Mouse (Mus musculus) bone marrow macrophage, adult 2 months (primary cell): Measurements from ENCODE around the gene Paqr5. TPM values are rescaled to one million over a fixed set of nuclear protein-coding genes. Genes with fewer than 3 reads are reported as not detected.

Source experiments
- H3K27ac ChIP-seq: 2 replicates; pipeline ENCODE4 v1.5.1; 2012; ENCODE audit warnings: low read depth, low read length; ENCODE audit not compliant: insufficient read depth
- H3K4me1 ChIP-seq: 2 replicates; pipeline ENCODE4 v1.6.1; 2012; ENCODE audit warnings: low read length; ENCODE audit not compliant: control insufficient read depth, insufficient read depth
- H3K4me3 ChIP-seq: 2 replicates; pipeline ENCODE4 v1.5.1; 2012; ENCODE audit warnings: mild to moderate bottlenecking, low read length, moderate library complexity; ENCODE audit not compliant: insufficient read depth
- CTCF ChIP-seq: IDR thresholded peaks from 2 replicates; pipeline ENCODE4 v1.5.1; 2012; ENCODE audit warnings: low read depth, mild to moderate bottlenecking, low read length, moderate library complexity
- POLR2A ChIP-seq: IDR thresholded peaks from 2 replicates; pipeline ENCODE4 v1.6.1; 2012; ENCODE audit warnings: mild to moderate bottlenecking, low read depth, low read length, borderline replicate concordance
- polyA plus RNA-seq: library from polyadenylated mRNA; stranded (reverse); fragments of >200 nt; gene quantifications from 2 replicates; pipeline ENCODE4 v1.2.4, GENCODE M21; 2012; ENCODE audit not compliant: missing spikeins, insufficient read depth, insufficient read length

Gene Paqr5
- polyA plus RNA-seq, 1 experiment, result 0.36 TPM

DNA sequence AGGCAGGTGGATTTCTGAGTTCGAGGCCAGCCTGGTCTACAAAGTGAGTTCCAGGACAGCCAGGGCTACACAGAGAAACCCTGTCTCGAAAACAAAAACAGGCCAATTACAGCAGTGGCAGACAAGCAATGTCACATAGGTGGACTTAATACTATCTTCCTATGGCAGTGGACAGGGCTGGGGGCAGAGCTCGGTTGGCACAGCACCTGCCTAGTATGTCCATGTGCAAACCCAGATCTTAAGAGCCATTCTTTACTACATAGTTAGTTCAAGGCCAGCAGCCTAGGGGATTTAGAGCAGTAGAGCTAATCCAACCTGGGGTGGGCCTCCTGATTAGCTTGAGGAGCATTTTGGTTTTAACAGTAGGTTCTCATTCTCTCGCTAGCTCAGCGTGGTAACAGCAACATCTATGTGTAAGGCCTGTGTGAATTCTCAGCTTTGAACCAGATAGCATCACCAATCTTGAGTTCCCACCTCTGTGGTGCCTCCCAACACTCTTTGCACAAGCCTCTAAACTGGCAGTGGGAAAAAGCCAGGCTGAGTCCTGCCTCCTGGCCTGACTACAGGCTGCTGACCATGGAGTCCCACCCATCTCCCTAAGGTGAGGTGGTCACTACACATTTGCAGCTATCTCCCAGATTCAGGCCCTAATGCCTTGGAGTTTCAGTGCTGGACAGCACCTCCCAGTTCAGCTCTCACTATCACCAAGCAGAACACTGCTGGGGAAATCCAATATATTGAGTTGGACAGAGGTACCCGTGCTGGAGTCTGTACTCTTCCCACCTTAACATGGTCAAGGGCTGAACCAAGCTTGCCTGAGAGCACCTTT is 115.1 kb downstream of the Paqr5 start:
- peaks cover 7% of the 10 kb centered on the region for H3K4me1 ChIP-seq
- TF ChIP-seq POLR2A (no peak), CTCF (no peak)
- no peak overlapping the region for H3K4me3 ChIP-seq
- H3K27ac ChIP-seq, result no peak overlapping the region

DNA sequence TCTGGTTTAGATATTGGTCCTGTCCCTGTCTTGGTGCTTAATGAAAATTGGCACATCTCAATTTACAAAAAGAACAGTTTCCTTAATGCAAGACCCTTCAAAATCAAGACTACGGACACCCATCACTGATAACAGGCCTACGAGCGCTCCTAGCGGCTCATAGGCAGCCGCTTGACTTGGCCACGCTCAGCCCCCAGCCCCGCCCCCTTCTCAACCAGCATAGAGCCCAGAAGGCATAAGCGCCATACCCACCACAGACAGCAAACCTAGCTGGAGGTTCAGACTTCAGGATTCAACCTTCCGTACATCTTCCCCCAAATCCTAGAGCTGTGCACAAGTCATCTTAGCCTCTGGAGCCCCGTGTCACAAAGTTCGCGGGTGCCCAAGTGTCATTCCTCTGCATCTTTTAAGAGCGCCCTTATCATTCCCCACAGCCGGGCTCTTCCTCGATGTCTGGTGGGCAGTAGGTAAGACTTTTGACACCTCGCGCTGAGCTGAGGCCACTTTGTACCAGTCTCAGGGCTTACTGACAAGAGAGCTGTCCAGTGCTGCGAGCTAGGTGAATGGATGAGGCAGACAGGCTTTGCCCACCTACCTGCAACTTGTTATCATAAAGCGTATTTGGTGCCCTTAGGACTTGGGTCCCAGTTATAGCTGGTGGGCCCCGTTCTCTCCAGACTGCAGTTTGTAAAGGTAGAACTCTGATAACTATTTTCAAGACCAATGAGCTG is 116.0 kb downstream of the Paqr5 start:
- Histone ChIP-seq H3K27ac (no peak overlapping the region), H3K4me1 (peaks cover 7% of the 10 kb centered on the region), H3K4me3 (no peak overlapping the region)
- TF ChIP-seq POLR2A, result no peak
- TF ChIP-seq CTCF, result no peak

DNA sequence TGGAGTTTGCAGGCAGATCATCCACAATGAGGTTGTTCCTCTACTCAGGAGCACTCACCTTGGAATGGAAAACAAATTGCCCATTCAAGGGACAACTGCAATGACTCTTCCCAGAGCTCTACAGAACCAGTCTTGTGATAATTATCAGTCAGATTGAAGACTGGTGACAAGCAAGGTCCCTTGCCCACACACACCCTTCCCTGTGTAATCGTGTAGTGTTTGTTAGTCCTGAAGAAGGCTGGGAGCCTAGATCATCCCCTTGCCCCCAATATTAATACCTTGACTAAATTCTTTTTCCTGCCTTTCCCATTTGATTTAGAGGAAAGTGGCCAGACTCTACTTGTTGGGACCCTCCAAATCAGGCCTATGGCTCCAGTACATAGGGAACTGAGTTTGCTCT is 117.0 kb downstream of the Paqr5 start:
- no peak overlapping the region for H3K4me3 ChIP-seq
- TF ChIP-seq CTCF (no peak), POLR2A (no peak)
- no peak overlapping the region for H3K27ac ChIP-seq
- peaks cover 5% of the 10 kb centered on the region for H3K4me1 ChIP-seq

DNA sequence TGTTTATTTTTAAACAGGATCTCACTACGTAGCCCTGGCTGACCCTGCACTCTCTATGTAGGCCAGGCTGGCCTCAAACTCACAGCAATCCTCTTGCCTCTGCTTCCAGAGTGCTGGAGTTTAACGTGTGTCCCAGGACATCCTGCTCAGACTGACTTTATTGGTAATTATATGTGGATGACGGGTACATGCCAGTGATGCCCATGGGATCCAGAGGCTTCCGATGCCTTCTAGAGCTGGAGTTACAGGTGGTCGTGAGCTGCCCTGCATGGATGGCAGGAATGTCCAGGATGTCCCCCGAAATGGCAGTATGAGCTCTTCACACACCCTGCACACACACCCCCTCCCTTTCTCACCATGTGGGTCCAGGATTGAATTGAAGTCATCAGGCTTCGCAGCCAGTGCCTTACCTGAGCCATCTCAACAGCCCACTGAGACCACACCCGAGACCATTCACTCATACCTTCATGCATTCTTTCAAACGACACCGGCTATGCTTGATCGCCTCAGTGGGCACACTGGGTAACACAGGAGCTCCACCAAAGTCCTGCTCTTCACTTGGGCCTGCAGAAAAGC is 117.7 kb downstream of the Paqr5 start:
- Histone ChIP-seq H3K4me3 (no peak overlapping the region), H3K4me1 (peaks cover 5% of the 10 kb centered on the region), H3K27ac (no peak overlapping the region)
- no peak for TF ChIP-seq CTCF
- no peak for TF ChIP-seq POLR2A

DNA sequence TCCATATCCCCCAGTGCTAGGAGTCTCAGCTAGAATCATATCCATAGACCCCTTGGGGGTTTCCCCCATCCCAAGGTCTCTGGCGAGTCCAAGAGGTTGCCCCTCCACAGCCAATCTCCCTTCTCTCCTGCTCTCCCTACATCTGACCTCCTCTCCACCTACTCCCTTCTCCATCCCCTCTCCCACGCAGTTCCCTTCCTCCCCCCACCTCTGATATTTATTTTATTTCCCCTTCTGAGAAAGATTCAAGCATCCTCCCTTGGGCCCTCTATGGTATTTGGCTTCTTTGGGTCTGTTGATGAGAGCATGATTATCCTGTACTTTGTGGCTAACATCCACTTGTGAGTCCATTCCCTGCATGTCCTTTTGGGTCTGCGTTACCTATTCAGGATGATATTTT is 118.3 kb downstream of the Paqr5 start:
- Histone ChIP-seq H3K4me1 (peaks cover 5% of the 10 kb centered on the region), H3K27ac (no peak overlapping the region), H3K4me3 (no peak overlapping the region)
- TF ChIP-seq CTCF (no peak), POLR2A (no peak)

DNA sequence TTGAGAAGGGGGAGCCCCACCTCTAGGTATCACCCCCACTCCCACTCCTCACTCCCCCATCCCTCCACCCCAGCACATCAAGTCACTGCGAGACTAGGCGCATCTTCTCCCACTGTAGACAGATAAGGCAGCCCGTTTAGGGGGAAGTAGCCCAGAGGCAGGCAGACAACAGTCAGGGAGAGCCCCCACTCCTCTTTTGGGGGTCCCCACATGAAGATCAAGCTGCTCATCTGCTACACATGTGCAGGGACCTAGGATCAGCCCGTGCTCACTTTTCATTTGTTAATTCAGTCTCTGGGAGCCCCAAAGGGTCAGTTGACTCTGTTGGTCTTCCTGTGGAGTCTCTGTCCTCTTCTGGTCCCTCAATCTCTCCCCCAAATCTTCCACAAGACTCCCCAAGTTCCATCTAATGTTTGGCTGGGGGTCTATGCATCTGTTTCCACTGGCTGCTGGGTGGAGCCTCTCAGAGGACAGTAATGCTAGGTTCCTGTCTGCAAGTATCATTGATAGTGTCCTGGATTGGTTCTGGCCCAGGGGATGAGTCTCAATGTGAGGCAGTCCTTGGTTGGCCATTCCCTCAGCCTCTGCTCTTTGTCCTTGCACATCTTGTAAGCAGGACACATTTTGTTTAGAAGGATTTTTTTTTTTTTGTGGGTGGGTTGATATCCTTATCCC is 118.9 kb downstream of the Paqr5 start:
- peaks cover 5% of the 10 kb centered on the region for H3K4me1 ChIP-seq
- no peak for TF ChIP-seq POLR2A
- no peak for TF ChIP-seq CTCF
- H3K27ac ChIP-seq, result no peak overlapping the region
- no peak overlapping the region for H3K4me3 ChIP-seq

DNA sequence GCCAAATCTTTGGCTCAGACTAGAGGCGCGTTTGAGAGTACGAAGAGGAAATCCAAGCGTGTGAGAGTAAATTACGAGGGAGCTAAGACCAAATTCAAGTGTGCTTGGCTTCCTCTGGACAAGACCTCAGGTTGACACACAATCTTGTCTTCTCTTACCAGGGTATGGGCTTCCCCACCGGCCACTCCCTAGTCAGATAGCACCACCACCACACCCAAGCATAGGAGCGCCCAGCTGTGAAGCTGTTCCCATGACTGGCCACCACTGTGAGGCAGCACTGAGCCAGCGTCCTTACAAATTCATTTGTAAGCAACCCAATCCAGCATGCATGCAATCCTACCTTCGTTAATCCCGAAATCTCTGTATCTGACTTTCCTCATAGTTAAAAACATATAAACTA is 119.7 kb downstream of the Paqr5 start:
- no peak for TF ChIP-seq POLR2A
- TF ChIP-seq CTCF, result peak; percentile 47; the same call in 1 of the 2 replicates
- Histone ChIP-seq H3K4me1 (peaks cover 5% of the 10 kb centered on the region), H3K4me3 (no peak overlapping the region), H3K27ac (peak overlapping the region; percentile 58)

DNA sequence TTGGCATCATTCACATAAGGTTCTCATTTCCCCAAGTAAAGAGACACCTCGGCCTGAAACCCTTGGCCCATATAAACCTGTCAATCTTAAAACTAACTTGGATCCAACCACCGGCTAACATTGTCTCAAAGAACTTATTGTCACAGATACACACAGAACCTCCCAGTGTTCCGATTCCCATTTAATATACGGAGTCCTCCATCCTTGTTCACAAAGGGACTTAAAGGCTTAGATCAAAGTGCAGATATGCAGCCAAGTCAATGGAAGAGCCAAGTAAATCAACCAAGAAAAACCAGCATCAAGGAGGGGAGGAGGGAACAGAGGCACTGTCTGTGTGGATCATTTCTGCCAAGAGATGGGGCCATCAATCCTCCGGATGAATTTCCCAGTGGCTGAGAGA is 121.1 kb downstream of the Paqr5 start:
- no peak overlapping the region for H3K27ac ChIP-seq
- no peak overlapping the region for H3K4me3 ChIP-seq
- no peak for TF ChIP-seq CTCF
- TF ChIP-seq POLR2A, result no peak
- peaks cover 10% of the 10 kb centered on the region for H3K4me1 ChIP-seq

DNA sequence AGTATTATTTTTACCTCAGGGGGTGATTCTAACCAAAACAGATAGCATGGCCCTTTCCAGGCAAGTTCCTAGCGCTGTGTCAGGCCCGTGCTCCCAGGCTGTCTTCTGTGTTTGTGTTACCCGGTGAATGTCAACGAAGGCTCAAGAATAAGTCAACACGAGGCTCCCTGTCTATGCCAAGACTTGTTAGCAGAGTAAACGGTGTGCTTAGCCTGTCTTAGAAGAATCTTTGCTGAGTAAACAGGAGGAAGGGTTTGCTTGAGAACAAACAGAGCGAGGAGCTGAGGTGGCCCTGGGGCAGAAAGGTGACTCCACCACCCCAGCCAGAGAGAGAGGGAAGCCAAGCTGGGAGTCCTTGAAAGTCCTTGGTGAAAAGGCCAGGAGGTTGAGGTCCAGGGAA is 122.5 kb downstream of the Paqr5 start:
- no peak overlapping the region for H3K4me3 ChIP-seq
- no peak for TF ChIP-seq POLR2A
- TF ChIP-seq CTCF, result no peak
- peaks cover 10% of the 10 kb centered on the region for H3K4me1 ChIP-seq
- H3K27ac ChIP-seq, result no peak overlapping the region

Other genes with a start within 250 kb of the Paqr5 start
- gene Rplp1, start 112.3 kb downstream of the Paqr5 start, polyA plus RNA-seq, result 2,962 and 2,986 TPM in 2 replicates
- gene Kif23, start 80.1 kb downstream of the Paqr5 start, polyA plus RNA-seq, result 90.1 and 111 TPM in 2 replicates
- gene Glce, start 95.8 kb upstream of the Paqr5 start, polyA plus RNA-seq, result 9.8 and 10.0 TPM in 2 replicates